Mouse (Mus musculus): Measurements from ENCODE around the gene Gm7075.

The Gm7075 gene

GRCm38 (mm10) chr10:63376303-63376702 lies 45.3 kb downstream of the Gm7075 start:
- no peak for DNase-seq (ENCODE audit: low read depth in 2 of 2, low spot score in 2 of 2)

Measured in CD8-positive naive resting alpha-beta T cell, adult 2 months (primary cell).